12 mouse cellular contexts compared by ENCODE assay signal in genomic region chr1:193751819-193752251, GRCm38 (mm10).
A peak's percentile ranks its signal among the peaks of the same experiment; 100 is the strongest.
DNase-seq lines count a peak whose midpoint lies in the region; ATAC-seq lines count a peak whose summit lies in the region.
"Had no signal": no experiment of that assay in that cellular context is flagged by ENCODE, and none has a peak within 500 bp of the region (broad histone marks: within the 10 kb centered on the region; RNA-seq: fewer than 3 reads in every experiment).

No protein-coding gene starts in this region.

- 30% methylated on average over 4 of the region's 4 CpGs for WGBS in midbrain, embryonic 15.5 days

- H3K27me3 ChIP-seq in midbrain, embryonic 15.5 days (replicated peaks) = no peaks in the 10 kb centered on the region

- no peak overlapping the region for H3K27ac ChIP-seq in midbrain, embryonic 15.5 days

- no peak for DNase-seq in cerebellum, postnatal 4 days (ENCODE audit: low spot score in 2 of 2)
- peak; percentile 13 to 39 for DNase-seq in left cerebral cortex, adult 18-20 months (ENCODE audit: low spot score in 2 of 2)
- no peak for DNase-seq in left cerebral cortex, adult 11 months (ENCODE audit: low spot score)
- DNase-seq in cerebellum, postnatal 10 days = peak; percentile 44 to 70
- no peak for DNase-seq in spleen, adult 18-20 months
- no peak for DNase-seq in heart, adult 9 months (ENCODE audit: low spot score in 2 of 2)
- DNase-seq: gastrocnemius, postnatal 25 days; kidney, adult 8-10 months; liver; thymus, postnatal 4 days had no signal

- no peak overlapping the region for H3K4me3 ChIP-seq in midbrain, embryonic 15.5 days

- H3K9me3 ChIP-seq in midbrain, embryonic 15.5 days = no peaks in the 10 kb centered on the region

- ATAC-seq in cerebellum, adult (ENCODE audit: insufficient number of reproducible peaks, low FRiP score, low TSS enrichment) = peak; percentile 69
- peak; percentile 48; the same call in 1 of the 2 replicates for ATAC-seq in midbrain, embryonic 15.5 days (replicated peaks)

- no peak overlapping the region for H3K9ac ChIP-seq in midbrain, embryonic 15.5 days

- no peak overlapping the region for H3K4me2 ChIP-seq in midbrain, embryonic 15.5 days

- no peaks in the 10 kb centered on the region for H3K4me1 ChIP-seq in midbrain, embryonic 15.5 days

- H3K36me3 ChIP-seq in midbrain, embryonic 15.5 days (replicated peaks) = no peaks in the 10 kb centered on the region

Comparison
In these comparisons a context has a peak if more than half of its experiments do, and no peak if none do; other contexts are left out.
1. DNase-seq: peak in left cerebral cortex, adult 18-20 months (2 of 2) and cerebellum, postnatal 10 days (2 of 2); none in cerebellum, postnatal 4 days (0 of 2), left cerebral cortex, adult 11 months (single experiment), spleen, adult 18-20 months (0 of 2) and heart, adult 9 months (0 of 2).